Mouse (Mus musculus): ENCODE results near the gene Stim2.

Gene Stim2

GRCm38 (mm10) chr5:53995316-53995715 is 3.0 kb upstream of the Stim2 start:
- peak; percentile 91 to 93 for DNase-seq

DNA sequence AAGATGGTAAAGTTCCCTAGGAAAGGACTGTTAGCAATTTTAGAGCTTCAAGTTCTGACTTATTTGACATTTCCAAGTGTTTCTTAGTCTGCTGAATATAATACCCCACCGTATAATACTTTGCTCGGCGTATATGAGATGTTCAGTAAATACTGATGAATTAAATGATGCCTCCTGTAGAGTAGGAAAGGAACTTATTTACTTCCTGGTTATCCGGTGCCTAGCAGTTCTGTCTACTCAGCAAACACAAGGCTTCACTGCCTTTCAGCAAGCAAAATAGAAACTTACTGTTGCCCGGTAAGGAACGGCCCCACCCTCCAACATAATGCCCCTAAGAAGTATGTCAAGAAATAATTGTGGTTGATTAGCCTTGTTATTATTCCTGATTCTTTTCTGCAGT is 1.5 kb upstream of the Stim2 start:
- no peak for DNase-seq

GRCm38 (mm10) chr5:53998743-53999460 is 603 bp downstream of the Stim2 start:
- peak; percentile 64 to 71 for DNase-seq

- DNase-seq: no peak
Observed at GRCm38 (mm10) chr5:53999461-53999770, 1.1 kb downstream of the Stim2 start.

GRCm38 (mm10) chr5:53999831-54000230 is 1.5 kb downstream of the Stim2 start:
- DNase-seq: peak; percentile 19 to 24

- no peak for DNase-seq
Observed at GRCm38 (mm10) chr5:54001021-54001420, 2.7 kb downstream of the Stim2 start.

- DNase-seq: no peak
Observed at GRCm38 (mm10) chr5:54005111-54005864, 7.0 kb downstream of the Stim2 start.

DNA sequence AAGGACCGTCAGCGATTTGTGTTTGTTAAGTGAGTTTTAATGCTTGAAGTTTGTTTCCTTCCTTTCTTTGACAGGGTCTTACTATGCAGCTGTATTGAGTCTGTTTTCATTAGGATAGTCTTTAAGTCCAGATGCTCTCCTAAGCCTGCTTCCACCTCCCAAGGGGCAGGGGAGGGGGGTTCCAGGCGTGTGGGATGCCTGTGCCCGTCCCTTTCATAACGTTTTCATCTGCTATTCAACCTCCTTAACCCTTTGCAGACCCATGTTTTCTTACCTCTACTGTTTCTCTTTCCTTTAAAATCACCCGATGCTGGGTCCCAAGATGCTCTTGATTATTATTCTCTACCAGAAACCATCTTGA is 7.5 kb downstream of the Stim2 start:
- no peak for DNase-seq

DNA sequence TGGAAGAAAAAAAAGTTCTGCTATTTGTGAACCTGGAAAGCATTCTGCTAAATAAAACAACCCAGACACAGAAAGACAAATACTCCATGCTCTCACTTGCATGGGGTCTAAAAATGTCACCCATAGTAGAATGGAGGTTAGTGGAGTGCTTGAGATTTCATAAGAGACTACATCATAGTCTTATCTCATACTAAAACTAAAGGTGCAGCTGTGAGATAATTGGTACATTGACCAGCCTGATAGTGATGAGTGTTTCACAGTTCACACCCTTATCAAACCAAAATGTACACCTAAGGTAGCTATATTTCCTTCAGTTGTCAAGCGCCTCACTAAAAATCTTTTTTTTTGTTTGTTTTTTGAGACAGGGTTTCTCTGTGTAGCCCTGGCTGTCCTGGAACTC is 8.5 kb downstream of the Stim2 start:
- DNase-seq: no peak

DNA sequence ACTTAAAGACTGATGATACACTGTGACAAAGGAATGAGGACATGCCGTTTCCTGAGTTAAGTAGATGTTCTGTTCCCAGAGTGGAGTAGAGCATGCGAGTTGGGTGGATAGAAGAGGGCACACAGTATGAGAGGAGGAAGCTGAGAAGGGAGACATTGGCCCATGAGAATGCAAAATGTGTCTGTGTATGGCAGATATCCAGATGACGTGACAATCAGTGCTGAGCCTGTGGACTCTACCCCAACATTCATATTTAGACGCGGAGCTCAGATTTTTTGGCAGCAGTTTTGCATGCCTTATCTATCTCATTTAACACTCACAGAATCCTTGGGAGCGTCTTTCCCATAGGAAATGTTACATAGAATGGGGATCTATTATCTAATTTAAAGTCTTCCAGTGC is 9.3 kb downstream of the Stim2 start:
- DNase-seq: no peak

GRCm38 (mm10) chr5:54013271-54013670 is 15.0 kb downstream of the Stim2 start:
- no peak for DNase-seq

DNA sequence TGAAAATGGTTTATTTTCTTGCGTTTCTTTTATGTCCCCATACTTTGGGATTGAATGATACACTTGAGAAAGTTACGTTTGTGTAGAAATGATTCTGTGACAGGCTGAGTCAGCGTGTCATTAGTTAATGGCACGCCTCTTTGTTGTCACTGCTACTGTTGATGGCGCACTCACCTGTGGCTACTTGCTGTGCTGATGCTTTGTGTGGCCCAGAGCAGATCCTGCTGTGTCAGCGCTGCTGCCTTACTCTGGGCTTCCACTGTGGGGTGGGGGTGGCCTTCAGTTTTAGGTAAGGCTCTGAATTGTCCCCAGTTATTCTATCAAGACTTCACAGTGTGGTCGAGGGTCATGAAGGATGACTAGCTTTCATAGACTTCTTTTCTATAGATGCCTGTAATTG is 18.8 kb downstream of the Stim2 start:
- DNase-seq: no peak

- DNase-seq: no peak
Observed at GRCm38 (mm10) chr5:54018856-54019255, 20.6 kb downstream of the Stim2 start.

- DNase-seq: no peak
Observed at GRCm38 (mm10) chr5:54019546-54019945, 21.2 kb downstream of the Stim2 start.

GRCm38 (mm10) chr5:54024610-54025009 is 26.3 kb downstream of the Stim2 start:
- no peak for DNase-seq

- DNase-seq: no peak
Observed at GRCm38 (mm10) chr5:54025630-54026029, 27.3 kb downstream of the Stim2 start.

GRCm38 (mm10) chr5:54033217-54033616 is 34.9 kb downstream of the Stim2 start:
- no peak for DNase-seq

- no peak for DNase-seq
Observed at GRCm38 (mm10) chr5:54034680-54035079, 36.4 kb downstream of the Stim2 start.

DNA sequence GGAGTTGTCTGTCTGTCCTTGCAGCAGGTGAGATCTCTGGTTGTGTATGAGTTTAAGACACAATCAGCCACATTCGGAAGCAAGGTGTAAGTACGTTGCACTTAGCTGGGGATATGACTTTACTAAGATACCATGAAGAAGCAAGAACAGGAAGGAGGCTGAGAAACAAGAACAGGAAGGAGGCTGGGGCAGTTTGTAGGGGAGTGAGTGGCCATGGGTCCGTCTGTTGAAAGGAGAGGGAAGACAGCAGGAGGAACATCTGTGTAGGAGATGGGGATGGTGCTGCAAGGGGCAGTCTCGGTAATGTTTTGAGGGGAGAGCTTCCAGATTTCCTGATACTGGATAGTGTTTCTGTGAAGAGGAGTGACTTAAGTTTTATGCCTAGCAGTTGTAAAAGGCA is 40.3 kb downstream of the Stim2 start:
- no peak for DNase-seq

- no peak for DNase-seq
Observed at GRCm38 (mm10) chr5:54040527-54040926, 42.2 kb downstream of the Stim2 start.

DNA sequence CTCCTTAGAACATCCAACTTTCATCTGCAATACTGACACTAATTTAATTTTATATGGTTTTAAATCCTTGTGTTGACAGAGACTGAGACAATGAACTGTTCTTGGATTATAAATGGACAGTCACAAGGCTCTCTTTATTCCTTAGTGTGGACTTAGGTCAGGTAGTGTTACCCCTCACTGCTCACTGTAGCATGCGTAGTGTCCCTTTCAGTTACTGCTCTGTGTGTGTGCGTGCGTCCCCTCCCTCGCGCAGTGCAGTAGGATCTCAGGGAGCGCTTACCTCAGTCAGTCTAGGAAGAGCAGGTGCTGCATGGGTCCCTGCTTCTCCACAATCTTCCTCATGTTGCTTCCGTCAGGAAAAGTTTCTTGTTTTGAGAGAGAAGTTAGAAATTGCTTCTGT is 43.7 kb downstream of the Stim2 start:
- no peak for DNase-seq

- no peak for DNase-seq
Observed at GRCm38 (mm10) chr5:54045523-54045922, 47.2 kb downstream of the Stim2 start.

- no peak for DNase-seq
Observed at GRCm38 (mm10) chr5:54046432-54046831, 48.1 kb downstream of the Stim2 start.

DNA sequence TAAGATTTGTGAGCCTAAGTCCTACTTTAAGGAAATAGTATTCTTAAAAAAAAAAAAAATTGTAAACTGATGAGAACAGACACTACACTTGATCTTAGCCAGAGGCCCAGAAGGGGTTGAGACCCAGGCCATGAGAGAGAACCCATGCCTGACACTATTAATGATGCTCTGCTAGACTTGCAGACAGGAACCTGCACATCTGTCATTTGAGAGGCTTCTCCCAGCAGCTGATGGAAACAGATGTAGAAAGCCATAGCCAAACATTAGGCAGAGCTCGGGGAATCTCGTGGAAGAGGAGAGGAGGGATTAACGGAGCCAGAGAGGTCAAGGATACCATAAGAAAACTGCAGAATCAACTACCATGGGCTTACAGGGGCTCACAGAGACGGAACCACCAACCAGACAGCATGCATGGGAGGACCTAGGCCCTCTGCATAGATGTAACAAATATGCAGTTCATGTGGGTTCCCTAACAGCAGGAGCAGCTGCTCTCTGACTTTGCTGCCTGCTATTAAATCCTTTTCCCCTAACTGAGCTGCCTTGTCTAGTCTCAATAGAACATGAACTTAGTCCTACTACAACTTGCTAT is 50.9 kb downstream of the Stim2 start:
- no peak for DNase-seq
